Mouse (Mus musculus) neural tube, embryonic 14.5 days (tissue): Measurements from ENCODE around the gene Sesn1. TPM values are rescaled to one million over a fixed set of nuclear protein-coding genes. Genes with fewer than 3 reads are reported as not detected.
"Not testable (repeated sequence)": the region's sequence is repeated elsewhere in the genome, so short reads cannot be mapped to it uniquely, and the experiment has no call there.

Experiments
- ATAC-seq: fragments of 200-750 bp; cut with Nextera tagmentation; 2 replicates; pipeline ENCODE4 v1.8.0; 2017; ENCODE audit warnings: low read depth, mild to moderate bottlenecking, moderate TSS enrichment, moderate library complexity
- H3K27ac ChIP-seq: fragments of 300-500 bp; sonication (generic); 2 replicates; pipeline ENCODE4 v1.5.1; 2014; ENCODE audit warnings: low read depth, mild to moderate bottlenecking, control low read depth, low read length, moderate library complexity, mixed read lengths
- H3K27me3 ChIP-seq: fragments of 300-500 bp; sonication (generic); 2 replicates; pipeline ENCODE4 v1.6.1; 2014; ENCODE audit warnings: low read length; ENCODE audit not compliant: control insufficient read depth, insufficient read depth
- H3K36me3 ChIP-seq: fragments of 300-500 bp; sonication (generic); 2 replicates; pipeline ENCODE4 v1.6.1; 2014; ENCODE audit warnings: low read length, mixed read lengths; ENCODE audit not compliant: control insufficient read depth, insufficient read depth
- H3K4me1 ChIP-seq: fragments of 300-500 bp; sonication (generic); 2 replicates; pipeline ENCODE4 v1.6.1; 2014; ENCODE audit warnings: low read length; ENCODE audit not compliant: control insufficient read depth, insufficient read depth
- H3K4me2 ChIP-seq: fragments of 300-500 bp; sonication (generic); 2 replicates; pipeline ENCODE4 v1.6.1; 2014; ENCODE audit warnings: mild to moderate bottlenecking, low read depth, low read length, control low read depth
- H3K4me3 ChIP-seq: fragments of 300-500 bp; sonication (generic); 2 replicates; pipeline ENCODE4 v1.5.1; 2014; ENCODE audit warnings: low read depth, low read length, control low read depth, mixed read lengths
- H3K9ac ChIP-seq: fragments of 300-500 bp; sonication (generic); replicated peaks from 2 replicates; pipeline ENCODE4 v1.6.1; 2014; ENCODE audit warnings: low read depth, mild to moderate bottlenecking, control low read depth, low read length, mixed read lengths
- H3K9me3 ChIP-seq: fragments of 300-500 bp; sonication (generic); 2 replicates; pipeline ENCODE4 v1.6.1; 2016; ENCODE audit warnings: low read length; ENCODE audit not compliant: control insufficient read depth
- WGBS: fragments of 180-500 bp; shearing (Covaris S2); extraction: QIAGEN DNeasy Blood & Tissue Kit; methylation state at CpG from one replicate; pipeline ENCODE4 v1.1.7; 2014; 5-methylcytosine and 5-hydroxymethylcytosine counted together
- polyA plus RNA-seq: library from polyadenylated mRNA; unstranded; fragments of >200 nt; fragmentation: Nextera tagmentation; extraction: Ambion mirVana; gene quantifications from 2 replicates; pipeline ENCODE4 v1.2.1, GENCODE M21; 2014

Sesn1 gene
- polyA plus RNA-seq, 1 experiment from 2014 or later: 30.6 TPM

DNA sequence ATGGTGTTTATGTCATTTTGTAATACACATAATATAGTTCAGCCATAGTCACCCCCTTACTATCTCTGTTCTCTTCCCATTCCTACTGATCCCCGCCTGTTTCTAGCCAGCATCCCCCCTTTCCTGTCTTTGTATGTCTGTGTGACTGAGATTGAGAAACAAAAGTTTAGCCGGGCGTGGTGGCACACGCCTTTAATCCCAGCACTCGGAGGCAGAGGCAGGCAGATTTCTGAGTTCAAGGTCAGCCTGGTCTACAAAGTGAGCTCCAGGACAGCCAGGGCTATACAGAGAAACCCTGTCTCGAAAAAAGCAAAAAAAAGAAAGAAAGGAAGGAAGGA, 9.0 kb downstream of the Sesn1 start:
- H3K4me3 ChIP-seq: not testable (repeated sequence)

DNA sequence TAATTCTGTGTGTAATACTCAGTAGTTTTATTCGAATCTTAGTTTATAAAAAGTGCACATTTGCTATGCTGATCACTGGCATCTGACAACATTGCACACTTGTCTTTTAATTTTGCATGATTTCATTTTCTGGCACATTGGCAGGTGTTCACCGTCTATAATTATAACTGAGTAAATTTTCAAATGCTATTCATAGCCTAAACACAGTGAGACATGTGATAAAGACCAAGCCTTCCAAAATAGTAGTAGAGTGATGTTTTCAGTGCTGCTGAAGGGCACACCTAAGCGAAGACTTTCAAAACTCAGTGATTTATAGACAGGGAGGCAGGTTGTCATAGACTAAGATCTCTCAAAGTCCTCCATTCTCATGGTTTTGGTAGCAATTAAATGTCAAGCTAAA, 9.6 kb downstream of the Sesn1 start:
- H3K27me3 ChIP-seq: no peaks in the 10 kb centered on the region
- no peak overlapping the region for H3K27ac ChIP-seq
- no peak overlapping the region for H3K4me3 ChIP-seq
- H3K9me3 ChIP-seq: no peaks in the 10 kb centered on the region
- H3K36me3 ChIP-seq: no peaks in the 10 kb centered on the region
- 90% methylated on average over 3 of the region's 3 CpGs for WGBS
- ATAC-seq: no peak
- H3K4me2 ChIP-seq: no peak overlapping the region
- no peak overlapping the region for H3K9ac ChIP-seq
- peaks cover 4% of the 10 kb centered on the region for H3K4me1 ChIP-seq

More for the DNA sequence above, 9.0 kb downstream of the Sesn1 start:
- H3K36me3 ChIP-seq, H3K27ac ChIP-seq, H3K4me1 ChIP-seq, H3K9me3 ChIP-seq, ATAC-seq, H3K27me3 ChIP-seq, H3K4me2 ChIP-seq, H3K9ac ChIP-seq: not testable (repeated sequence)
- WGBS: 95% methylated on average over 6 of the region's 6 CpGs

- no peak for ATAC-seq
- no peak overlapping the region for H3K4me2 ChIP-seq
- H3K36me3 ChIP-seq: no peaks in the 10 kb centered on the region
- no peak overlapping the region for H3K9ac ChIP-seq
- H3K27me3 ChIP-seq: no peaks in the 10 kb centered on the region
- no peaks in the 10 kb centered on the region for H3K9me3 ChIP-seq
- H3K27ac ChIP-seq: no peak overlapping the region
- 94% methylated on average over 5 of the region's 5 CpGs for WGBS
- no peaks in the 10 kb centered on the region for H3K4me1 ChIP-seq
- no peak overlapping the region for H3K4me3 ChIP-seq
Measured at GRCm38 (mm10) chr10:41820401-41820800, 10.7 kb downstream of the Sesn1 start.

DNA sequence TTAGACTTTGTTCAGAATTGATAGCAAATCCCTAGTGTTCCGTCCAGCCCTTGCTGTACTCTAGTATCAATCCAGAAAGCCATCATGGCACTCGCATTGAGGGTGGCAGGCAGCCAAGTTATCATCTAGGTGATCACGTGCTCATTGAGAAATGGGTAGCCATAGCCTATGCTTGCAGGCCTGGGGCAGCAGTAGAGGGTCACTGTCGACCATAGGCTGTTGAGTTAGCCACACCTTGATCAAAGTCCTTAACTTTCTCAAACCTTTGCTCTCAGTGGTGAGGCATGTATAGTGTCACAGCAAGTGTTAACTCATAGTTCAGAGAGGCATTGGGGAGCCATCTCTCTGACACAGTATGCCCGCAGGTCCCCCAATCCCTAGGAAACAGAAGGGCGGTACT, 11.4 kb downstream of the Sesn1 start:
- H3K4me3 ChIP-seq: no peak overlapping the region
- 92% methylated on average over 6 of the region's 6 CpGs for WGBS
- no peaks in the 10 kb centered on the region for H3K4me1 ChIP-seq
- H3K36me3 ChIP-seq: no peaks in the 10 kb centered on the region
- H3K4me2 ChIP-seq: no peak overlapping the region
- H3K27ac ChIP-seq: no peak overlapping the region
- H3K9me3 ChIP-seq: no peaks in the 10 kb centered on the region
- ATAC-seq: no peak
- H3K9ac ChIP-seq: no peak overlapping the region
- no peaks in the 10 kb centered on the region for H3K27me3 ChIP-seq

GRCm38 (mm10) chr10:41822573-41823281, 13.0 kb downstream of the Sesn1 start:
- Histone ChIP-seq H3K27me3 (no peaks in the 10 kb centered on the region), H3K4me2 (no peak overlapping the region), H3K9ac (no peak overlapping the region), H3K36me3 (no peaks in the 10 kb centered on the region), H3K4me3 (no peak overlapping the region), H3K4me1 (no peaks in the 10 kb centered on the region), H3K9me3 (no peaks in the 10 kb centered on the region), H3K27ac (no peak overlapping the region)
- 81% methylated on average over 5 of the region's 5 CpGs for WGBS
- no peak for ATAC-seq

GRCm38 (mm10) chr10:41823282-41823675, 13.5 kb downstream of the Sesn1 start:
- not testable (repeated sequence) for H3K27me3 ChIP-seq, H3K4me1 ChIP-seq, H3K4me3 ChIP-seq, H3K27ac ChIP-seq, ATAC-seq, H3K9me3 ChIP-seq, H3K36me3 ChIP-seq, H3K9ac ChIP-seq, H3K4me2 ChIP-seq
- 95% methylated on average over 2 of the region's 4 CpGs for WGBS

DNA sequence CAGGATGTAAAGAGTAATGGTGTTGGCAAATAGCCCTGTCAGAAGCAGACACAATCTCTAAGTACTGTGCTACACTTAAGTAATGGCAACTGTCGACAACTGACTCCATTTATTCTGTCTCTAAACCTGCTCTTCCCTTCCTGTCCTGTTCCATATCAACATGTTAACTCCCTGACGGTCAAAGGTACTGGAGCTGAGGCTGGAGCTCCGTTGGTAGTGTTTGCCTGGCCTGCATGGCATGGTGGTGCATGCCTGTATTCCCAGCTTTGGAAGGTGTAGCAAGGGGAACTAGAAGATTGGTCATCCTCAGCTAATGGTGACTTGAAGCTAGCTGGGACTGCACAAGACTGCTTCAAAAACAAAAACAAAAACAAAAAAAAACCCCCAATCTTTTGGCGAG, 14.2 kb downstream of the Sesn1 start:
- Histone ChIP-seq H3K36me3 (no peaks in the 10 kb centered on the region), H3K27me3 (no peaks in the 10 kb centered on the region), H3K9ac (no peak overlapping the region), H3K4me2 (no peak overlapping the region), H3K4me3 (no peak overlapping the region), H3K4me1 (no peaks in the 10 kb centered on the region), H3K9me3 (no peaks in the 10 kb centered on the region), H3K27ac (no peak overlapping the region)
- no peak for ATAC-seq
- WGBS: 90% methylated on average over 4 of the region's 4 CpGs

- Histone ChIP-seq H3K4me2 (no peak overlapping the region), H3K9me3 (no peaks in the 10 kb centered on the region), H3K9ac (no peak overlapping the region), H3K36me3 (no peaks in the 10 kb centered on the region), H3K27ac (no peak overlapping the region), H3K4me3 (no peak overlapping the region), H3K27me3 (no peaks in the 10 kb centered on the region), H3K4me1 (no peaks in the 10 kb centered on the region)
- no peak for ATAC-seq
- WGBS: 92% methylated on average over 10 of the region's 10 CpGs
Measured at GRCm38 (mm10) chr10:41825041-41825440, 15.3 kb downstream of the Sesn1 start.

DNA sequence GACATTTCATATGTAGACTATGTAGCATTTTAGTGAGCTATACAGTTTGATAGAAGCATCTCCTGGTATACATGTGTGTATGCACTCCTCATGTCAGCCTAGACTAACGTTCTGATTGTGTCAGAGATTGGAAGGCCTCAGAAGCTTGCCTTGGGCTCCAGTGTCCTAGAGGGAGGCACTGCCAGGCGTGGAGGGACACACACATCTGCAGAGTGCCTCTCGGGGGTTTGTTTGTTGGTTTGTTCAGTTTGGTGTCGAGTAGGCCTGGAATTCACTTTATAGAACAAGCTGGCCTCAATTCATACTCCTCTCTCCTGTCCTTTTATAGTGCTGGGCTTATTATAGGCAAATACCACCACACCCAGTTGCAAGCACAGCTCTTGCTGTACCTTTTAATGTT, 16.3 kb downstream of the Sesn1 start:
- no peaks in the 10 kb centered on the region for H3K9me3 ChIP-seq
- no peak for ATAC-seq
- WGBS: 95% methylated on average over 4 of the region's 4 CpGs

More for the DNA sequence above, 16.3 kb downstream of the Sesn1 start:
- no peaks in the 10 kb centered on the region for H3K36me3 ChIP-seq
- no peak overlapping the region for H3K9ac ChIP-seq
- H3K4me3 ChIP-seq: no peak overlapping the region
- H3K27me3 ChIP-seq: no peaks in the 10 kb centered on the region
- H3K4me1 ChIP-seq: no peaks in the 10 kb centered on the region
- H3K27ac ChIP-seq: no peak overlapping the region
- no peak overlapping the region for H3K4me2 ChIP-seq
